Mouse (Mus musculus) forebrain, postnatal 0 days (tissue): ENCODE measurements at regions not wholly inside any gene's neighbourhood (a gene's known extent, or its start where the extent isn't known, plus 50 kb on each side); places are given as distances from the start of the nearest gene placed in this dataset.

ENCODE experiments used
- ATAC-seq: fragments of 200-750 bp; cut with Nextera tagmentation; 2 replicates; pipeline ENCODE4 v1.8.0; 2017; ENCODE audit warnings: mild to moderate bottlenecking, moderate library complexity
- DNase-seq: peaks from one replicate; pipeline ENCODE4 v3.0.0-alpha.2; 2015
- H3K27ac ChIP-seq: fragments of 300-500 bp; sonication (generic); 2 replicates; pipeline ENCODE4 v1.5.1; 2014; ENCODE audit warnings: low read depth, mild to moderate bottlenecking, antibody characterized with exemption, low read length, moderate library complexity, mixed read lengths
- H3K27me3 ChIP-seq: fragments of 300-500 bp; sonication (generic); 2 replicates; pipeline ENCODE4 v1.6.1; 2014; ENCODE audit warnings: mild to moderate bottlenecking, low read length, mixed read lengths; ENCODE audit not compliant: insufficient read depth
- H3K36me3 ChIP-seq: fragments of 300-500 bp; sonication (generic); 2 replicates; pipeline ENCODE4 v1.6.1; 2014; ENCODE audit warnings: mild to moderate bottlenecking, moderate library complexity; ENCODE audit not compliant: insufficient read depth
- H3K4me1 ChIP-seq: fragments of 300-500 bp; sonication (generic); 2 replicates; pipeline ENCODE4 v1.6.1; 2014; ENCODE audit warnings: antibody characterized with exemption; ENCODE audit not compliant: insufficient read depth
- H3K4me2 ChIP-seq: fragments of 300-500 bp; sonication (generic); 2 replicates; pipeline ENCODE4 v1.6.1; 2014; ENCODE audit warnings: low read depth, mild to moderate bottlenecking, moderate library complexity
- H3K4me3 ChIP-seq: fragments of 300-500 bp; sonication (generic); 2 replicates; pipeline ENCODE4 v1.5.1; 2014; ENCODE audit warnings: low read depth, low read length, mixed read lengths
- H3K9ac ChIP-seq: fragments of 300-500 bp; sonication (generic); 2 replicates; pipeline ENCODE4 v1.6.1; 2014; ENCODE audit warnings: mild to moderate bottlenecking
- H3K9me3 ChIP-seq: fragments of 300-500 bp; sonication (generic); 2 replicates; pipeline ENCODE4 v1.6.1; 2016; ENCODE audit warnings: low read length
- CTCF ChIP-seq: sonication (generic); IDR thresholded peaks from 2 replicates; pipeline ENCODE4 v1.5.1; 2016; ENCODE audit warnings: antibody characterized with exemption, control low read depth, low read depth
- WGBS: fragments of 180-500 bp; shearing (Covaris S2); extraction: QIAGEN DNeasy Blood & Tissue Kit; methylation state at CpG from one replicate; pipeline ENCODE4 v1.1.7; 2014; 5-methylcytosine and 5-hydroxymethylcytosine counted together

- H3K9me3 ChIP-seq = no peaks in the 10 kb centered on the region
- 22% methylated on average over 8 of the region's 8 CpGs for WGBS
- no peak overlapping the region for H3K4me3 ChIP-seq
- no peak for TF ChIP-seq CTCF
- peaks cover 5% of the 10 kb centered on the region for H3K4me1 ChIP-seq
- no peak overlapping the region for H3K9ac ChIP-seq
- no peaks in the 10 kb centered on the region for H3K36me3 ChIP-seq
- peak overlapping the region; percentile 8; the same call in 1 of the 2 replicates for H3K4me2 ChIP-seq
- H3K27me3 ChIP-seq = no peaks in the 10 kb centered on the region
- ATAC-seq (peak; percentile 87), DNase-seq (peak; percentile 74)
- H3K27ac ChIP-seq = peak overlapping the region; percentile 73
Observed at GRCm38 (mm10) chr4:32188752-32189415, 49.7 kb upstream of the Bach2 start.
